Mouse (Mus musculus) splenic B cell, adult 2 months (primary cell): Measurements from ENCODE around the gene Snd1.

ENCODE experiments used
- DNase-seq: peaks from one replicate; pipeline ENCODE4 v3.0.0-alpha.2; 2011; ENCODE audit warnings: low read depth, low spot score
- H3K27me3 ChIP-seq: 2 replicates; pipeline ENCODE4 v1.6.1; 2012; ENCODE audit warnings: mild to moderate bottlenecking, low read length, moderate library complexity, mixed read lengths; ENCODE audit not compliant: control insufficient read depth, poor library complexity, insufficient read depth, severe bottlenecking
- H3K36me3 ChIP-seq: 2 replicates; pipeline ENCODE4 v1.6.1; 2012; ENCODE audit warnings: mild to moderate bottlenecking, low read length, moderate library complexity, mixed read lengths; ENCODE audit not compliant: control insufficient read depth, poor library complexity, insufficient read depth, severe bottlenecking

The Snd1 gene

DNA sequence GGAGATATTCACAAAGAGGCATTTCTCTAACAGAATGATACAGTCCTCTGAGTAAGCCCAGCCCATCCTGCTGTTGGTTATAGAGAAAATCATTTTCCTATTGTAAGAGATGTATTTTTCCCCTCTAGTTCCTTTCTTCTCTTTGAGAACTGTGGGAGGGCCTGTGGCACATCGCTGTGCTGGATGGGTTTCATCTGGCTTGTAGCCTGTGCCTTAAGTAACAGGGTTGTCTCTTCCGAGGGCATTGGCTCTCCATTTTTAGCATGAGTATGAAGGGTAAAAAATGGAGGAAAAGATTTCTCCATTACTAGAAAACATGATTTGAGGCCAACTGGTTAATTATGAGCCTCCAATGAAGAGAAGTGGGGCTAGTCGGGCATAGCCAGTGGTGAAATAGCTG lies 140.5 kb downstream of the Snd1 start:
- Histone ChIP-seq H3K27me3 (no peaks in the 10 kb centered on the region), H3K36me3 (no peaks in the 10 kb centered on the region)
- DNase-seq: no peak

GRCm38 (mm10) chr6:28615966-28616365 lies 141.0 kb downstream of the Snd1 start:
- no peak for DNase-seq
- Histone ChIP-seq H3K36me3 (no peaks in the 10 kb centered on the region), H3K27me3 (no peaks in the 10 kb centered on the region)

DNA sequence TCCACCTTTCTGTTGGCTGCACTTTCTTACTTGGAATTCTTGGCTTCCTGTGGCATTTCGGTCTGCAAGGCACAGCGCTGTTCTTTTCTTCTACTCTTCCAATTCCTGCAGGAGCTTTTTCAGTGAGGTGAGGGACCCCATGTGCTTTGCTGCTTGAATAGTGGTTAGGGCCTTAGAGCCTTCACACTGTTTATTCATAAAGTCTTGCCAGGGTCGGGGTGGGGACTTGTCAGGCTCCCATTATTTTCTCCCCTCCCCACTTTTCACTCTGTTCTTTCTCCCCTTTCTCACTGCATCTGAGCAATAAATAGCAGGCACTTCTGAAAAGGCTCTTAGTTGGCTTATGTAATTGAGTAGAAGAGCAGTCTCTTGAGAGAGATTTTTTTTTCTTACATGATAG lies 143.4 kb downstream of the Snd1 start:
- Histone ChIP-seq H3K36me3 (no peaks in the 10 kb centered on the region), H3K27me3 (no peaks in the 10 kb centered on the region)
- DNase-seq: no peak

DNA sequence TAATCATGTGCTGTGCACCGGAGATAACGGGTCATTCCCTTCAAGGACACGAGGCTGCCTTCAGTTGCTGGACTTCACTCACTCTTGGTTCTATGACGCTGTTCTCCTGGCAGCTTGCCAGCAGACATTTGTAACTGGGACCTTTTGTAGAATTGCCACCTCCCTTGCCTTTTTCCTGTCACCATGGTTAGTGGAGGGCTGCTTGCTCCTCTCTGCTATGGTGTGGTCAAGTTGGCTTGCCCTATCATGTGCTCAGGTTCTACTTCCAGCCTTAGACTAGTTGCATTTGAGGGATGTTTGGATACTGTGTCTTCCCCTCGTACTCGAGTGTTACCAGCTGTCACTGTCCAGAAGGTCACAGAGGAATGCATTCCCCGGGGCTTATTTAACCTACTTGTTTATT lies 143.8 kb downstream of the Snd1 start:
- no peak for DNase-seq
- Histone ChIP-seq H3K36me3 (no peaks in the 10 kb centered on the region), H3K27me3 (no peaks in the 10 kb centered on the region)

- DNase-seq: no peak
- Histone ChIP-seq H3K36me3 (no peaks in the 10 kb centered on the region), H3K27me3 (no peaks in the 10 kb centered on the region)
These were observed 146.5 kb downstream of the Snd1 start for GRCm38 (mm10) chr6:28621431-28621830.

- DNase-seq: no peak
- no peaks in the 10 kb centered on the region for H3K27me3 ChIP-seq
- H3K36me3 ChIP-seq: no peaks in the 10 kb centered on the region
These were observed 147.0 kb downstream of the Snd1 start for GRCm38 (mm10) chr6:28621961-28622360.

DNA sequence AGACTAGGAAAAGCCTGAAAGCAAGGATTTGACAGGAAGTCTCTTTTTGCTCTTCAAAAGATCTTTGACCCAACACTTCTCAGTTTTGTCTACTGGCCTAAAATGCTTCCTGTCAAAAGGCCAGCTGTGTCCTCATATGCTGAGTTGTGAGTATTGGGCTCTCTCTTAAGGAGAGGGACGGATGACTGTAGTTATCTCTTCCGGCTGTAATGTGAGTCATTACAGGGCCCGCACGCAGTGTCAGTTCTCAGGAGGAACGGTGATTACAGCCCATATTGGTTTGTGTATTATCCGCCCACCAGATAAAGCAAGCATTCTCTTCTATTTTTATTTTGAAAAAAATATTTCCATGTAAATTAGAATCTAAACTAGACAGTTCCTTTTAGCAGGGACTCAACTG lies 147.6 kb downstream of the Snd1 start:
- Histone ChIP-seq H3K27me3 (no peaks in the 10 kb centered on the region), H3K36me3 (no peaks in the 10 kb centered on the region)
- no peak for DNase-seq

- DNase-seq: no peak
- Histone ChIP-seq H3K27me3 (no peaks in the 10 kb centered on the region), H3K36me3 (no peaks in the 10 kb centered on the region)
These were observed 148.0 kb downstream of the Snd1 start for GRCm38 (mm10) chr6:28622963-28623362.

- no peak for DNase-seq
- no peaks in the 10 kb centered on the region for H3K36me3 ChIP-seq
- no peaks in the 10 kb centered on the region for H3K27me3 ChIP-seq
These were observed 153.5 kb downstream of the Snd1 start for GRCm38 (mm10) chr6:28628408-28628807.

- Histone ChIP-seq H3K27me3 (no peaks in the 10 kb centered on the region), H3K36me3 (no peaks in the 10 kb centered on the region)
- no peak for DNase-seq
These were observed 154.9 kb downstream of the Snd1 start for GRCm38 (mm10) chr6:28629866-28630265.

GRCm38 (mm10) chr6:28630926-28631325 lies 156.0 kb downstream of the Snd1 start:
- Histone ChIP-seq H3K36me3 (no peaks in the 10 kb centered on the region), H3K27me3 (no peaks in the 10 kb centered on the region)
- DNase-seq: no peak

GRCm38 (mm10) chr6:28633120-28633519 lies 158.2 kb downstream of the Snd1 start:
- Histone ChIP-seq H3K27me3 (no peaks in the 10 kb centered on the region), H3K36me3 (no peaks in the 10 kb centered on the region)
- DNase-seq: no peak

- no peak for DNase-seq
- no peaks in the 10 kb centered on the region for H3K27me3 ChIP-seq
- no peaks in the 10 kb centered on the region for H3K36me3 ChIP-seq
These were observed 158.7 kb downstream of the Snd1 start for GRCm38 (mm10) chr6:28633656-28634055.

- Histone ChIP-seq H3K27me3 (no peaks in the 10 kb centered on the region), H3K36me3 (no peaks in the 10 kb centered on the region)
- DNase-seq: no peak
These were observed 160.2 kb downstream of the Snd1 start for GRCm38 (mm10) chr6:28635092-28635491.

GRCm38 (mm10) chr6:28635531-28636348 lies 160.8 kb downstream of the Snd1 start:
- Histone ChIP-seq H3K36me3 (no peaks in the 10 kb centered on the region), H3K27me3 (no peaks in the 10 kb centered on the region)
- DNase-seq: no peak

DNA sequence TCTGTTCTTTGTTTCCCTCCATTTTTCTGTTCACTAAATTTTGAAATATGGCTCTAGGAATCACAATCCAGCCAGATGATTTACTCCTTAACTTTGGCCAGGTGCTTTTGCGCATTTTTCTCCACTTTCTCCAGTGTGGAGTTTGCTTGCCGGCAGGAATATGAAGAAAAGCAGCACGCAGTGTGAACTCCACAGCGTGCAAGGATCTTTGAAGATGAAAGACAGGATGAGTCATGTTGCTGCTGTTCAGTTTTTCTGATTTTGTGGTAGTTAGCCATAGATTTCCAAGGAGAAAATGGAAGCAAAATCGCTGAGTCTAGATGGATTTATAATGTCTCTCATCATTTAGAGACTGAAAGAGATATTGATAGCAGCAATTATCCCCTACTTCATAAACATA lies 165.1 kb downstream of the Snd1 start:
- no peaks in the 10 kb centered on the region for H3K36me3 ChIP-seq
- no peaks in the 10 kb centered on the region for H3K27me3 ChIP-seq

More for the DNA sequence above, 165.1 kb downstream of the Snd1 start:
- DNase-seq: no peak
